Mouse (Mus musculus) thymus, adult 2 months (tissue): ENCODE data around the gene Pld1. TPM values are rescaled to one million over a fixed set of nuclear protein-coding genes. Genes with fewer than 3 reads are reported as not detected.

ENCODE experiments used
- DNase-seq: peaks from one replicate; pipeline ENCODE4 v3.0.0; 2021
- H3K27ac ChIP-seq: fragments of 200-500 bp; 2 replicates; pipeline ENCODE4 v1.5.1; 2012; ENCODE audit warnings: low read length, control low read depth; ENCODE audit not compliant: control insufficient read depth, insufficient read depth
- H3K27me3 ChIP-seq: fragments of 200-500 bp; 2 replicates; pipeline ENCODE4 v1.6.1; 2012; ENCODE audit warnings: mild to moderate bottlenecking, low read length, moderate library complexity, mixed read lengths; ENCODE audit not compliant: control insufficient read depth, insufficient read depth
- H3K36me3 ChIP-seq: fragments of 200-500 bp; 2 replicates; pipeline ENCODE4 v1.6.1; 2012; ENCODE audit warnings: mild to moderate bottlenecking, low read length, moderate library complexity; ENCODE audit not compliant: control insufficient read depth, insufficient read depth
- H3K4me1 ChIP-seq: fragments of 200-500 bp; replicated peaks from 2 replicates; pipeline ENCODE4 v1.6.1; 2012; ENCODE audit warnings: low read length; ENCODE audit not compliant: control insufficient read depth, insufficient read depth
- H3K4me3 ChIP-seq: fragments of 200-500 bp; 2 replicates; pipeline ENCODE4 v1.5.1; 2012; ENCODE audit warnings: mild to moderate bottlenecking, low read length, control low read depth, moderate library complexity; ENCODE audit not compliant: control insufficient read depth, insufficient read depth
- CTCF ChIP-seq: fragments of 200-500 bp; IDR thresholded peaks from 2 replicates; pipeline ENCODE4 v1.5.1; 2012; ENCODE audit warnings: mild to moderate bottlenecking, control low read depth, low read length, moderate library complexity, borderline replicate concordance; ENCODE audit not compliant: control insufficient read depth, poor library complexity, insufficient read depth; ENCODE audit errors: extremely low read depth
- POLR2A ChIP-seq: fragments of 200-500 bp; IDR thresholded peaks from 2 replicates; pipeline ENCODE4 v1.6.1; 2012; ENCODE audit warnings: mild to moderate bottlenecking, low read length, control low read depth, moderate library complexity; ENCODE audit not compliant: control insufficient read depth, poor library complexity, insufficient read depth; ENCODE audit errors: extremely low read depth
- WGBS: fragments of 180-500 bp; shearing (Covaris S2); methylation state at CpG from one replicate; pipeline ENCODE4 v1.1.7; 2018; 5-methylcytosine and 5-hydroxymethylcytosine counted together
- polyA plus RNA-seq: library from polyadenylated mRNA; depleted of rRNA; stranded (reverse); fragments of >200 nt; gene quantifications from 2 replicates; pipeline ENCODE4 v1.2.3, GENCODE M21; 2012

The Pld1 gene
- polyA plus RNA-seq, 1 experiment = 3.2 TPM

- H3K4me1 ChIP-seq = peaks cover 8% of the 10 kb centered on the region
- DNase-seq = no peak
- H3K27ac ChIP-seq = no peak overlapping the region
- H3K4me3 ChIP-seq = no peak overlapping the region
- H3K36me3 ChIP-seq = no peaks in the 10 kb centered on the region
- no peaks in the 10 kb centered on the region for H3K27me3 ChIP-seq
- TF ChIP-seq POLR2A (no peak), CTCF (no peak)
- WGBS = 91% methylated on average over 5 of the region's 5 CpGs
Observed at GRCm38 (mm10) chr3:28034707-28035333, 96.3 kb downstream of the Pld1 start.

DNA sequence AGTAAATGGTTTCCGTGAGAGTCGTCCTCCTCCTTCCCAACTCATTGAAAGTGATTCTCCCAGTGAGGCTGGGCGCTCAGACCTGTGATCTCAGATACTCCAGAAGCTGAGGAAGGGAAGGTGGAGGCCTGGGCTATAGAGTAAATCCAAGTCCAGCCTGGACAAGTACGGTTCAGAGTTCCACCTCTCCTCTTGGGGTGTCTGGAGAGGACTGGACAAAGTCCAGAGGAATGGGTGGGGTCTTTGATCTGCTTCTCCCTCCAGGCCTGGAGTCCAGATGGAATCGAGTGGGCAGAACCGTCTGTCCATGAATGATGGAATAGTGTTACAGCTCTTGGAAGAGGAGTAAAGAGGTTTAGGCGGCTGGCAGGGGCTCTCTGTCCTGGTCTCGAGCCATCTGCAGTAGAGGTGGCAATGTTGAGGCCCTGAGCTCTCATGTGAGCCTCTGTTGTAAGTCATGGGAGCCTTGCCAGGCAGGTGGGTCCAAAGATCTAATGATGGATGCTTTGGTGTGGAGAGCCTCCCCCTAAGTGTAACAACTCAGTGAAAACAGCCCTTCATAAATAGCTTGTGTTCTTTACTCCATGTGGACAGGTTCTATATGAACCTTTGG, 98.9 kb downstream of the Pld1 start:
- no peaks in the 10 kb centered on the region for H3K36me3 ChIP-seq
- TF ChIP-seq CTCF (no peak), POLR2A (no peak)
- no peak for DNase-seq
- H3K4me1 ChIP-seq = 0 out of 2 replicates have a peak, but pooled peaks cover 2% of the 10 kb centered on the region
- H3K4me3 ChIP-seq = no peak overlapping the region
- no peaks in the 10 kb centered on the region for H3K27me3 ChIP-seq
- WGBS = 85% methylated on average over 8 of the region's 8 CpGs
- no peak overlapping the region for H3K27ac ChIP-seq

DNA sequence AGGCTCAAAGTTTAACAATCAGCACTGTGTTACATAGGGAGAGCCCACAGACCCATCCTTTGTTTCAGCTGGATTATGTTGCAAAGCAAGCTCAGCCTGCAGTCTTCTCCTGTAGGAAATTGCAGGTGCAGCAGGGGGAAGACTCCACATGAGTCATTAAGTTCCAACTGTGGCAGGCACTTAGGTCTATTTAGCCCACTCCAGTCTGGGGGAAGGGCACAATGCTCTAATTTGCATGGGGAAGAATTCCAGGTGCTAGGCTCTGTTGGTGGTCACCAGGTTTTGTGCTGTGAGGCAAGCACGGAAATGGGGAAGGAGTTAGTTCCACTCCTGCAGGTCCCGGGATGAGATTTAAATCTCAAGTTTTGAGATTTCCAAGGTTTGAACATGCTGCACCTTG, 99.6 kb downstream of the Pld1 start:
- TF ChIP-seq POLR2A (no peak), CTCF (no peak)
- WGBS = 90% methylated on average over 2 of the region's 2 CpGs
- no peaks in the 10 kb centered on the region for H3K27me3 ChIP-seq
- no peak overlapping the region for H3K27ac ChIP-seq
- H3K36me3 ChIP-seq = no peaks in the 10 kb centered on the region
- H3K4me3 ChIP-seq = no peak overlapping the region
- DNase-seq = no peak
- 0 out of 2 replicates have a peak, but pooled peaks cover 2% of the 10 kb centered on the region for H3K4me1 ChIP-seq

- H3K27ac ChIP-seq = no peak overlapping the region
- DNase-seq = peak; percentile 26
- H3K27me3 ChIP-seq = no peaks in the 10 kb centered on the region
- H3K4me1 ChIP-seq = 0 out of 2 replicates have a peak, but pooled peaks cover 2% of the 10 kb centered on the region
- H3K36me3 ChIP-seq = no peaks in the 10 kb centered on the region
- no peak overlapping the region for H3K4me3 ChIP-seq
- WGBS = 40% methylated on average over 1 of the region's 1 CpGs
- TF ChIP-seq CTCF = no peak
- no peak for TF ChIP-seq POLR2A
Observed at GRCm38 (mm10) chr3:28039760-28040159, 101.3 kb downstream of the Pld1 start.

DNA sequence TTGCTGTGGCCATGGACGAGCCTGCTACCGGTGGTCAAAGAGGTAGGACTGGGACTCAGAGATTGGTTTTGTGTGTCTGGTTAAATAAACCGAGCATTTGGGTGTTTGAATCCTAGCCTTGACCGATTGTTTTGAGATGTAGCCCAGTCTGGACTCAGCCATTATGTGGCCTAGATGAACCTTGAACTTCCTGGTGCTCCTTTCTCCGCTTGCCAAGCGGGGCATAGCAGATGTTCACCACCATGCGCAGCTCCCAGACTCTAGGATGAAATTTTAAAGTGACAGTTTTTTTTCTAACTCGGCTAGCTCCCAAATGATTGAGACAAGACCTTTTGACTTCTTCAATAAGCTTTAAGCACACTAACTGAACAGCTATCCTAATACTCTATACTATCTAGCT, 102.7 kb downstream of the Pld1 start:
- H3K27me3 ChIP-seq = no peaks in the 10 kb centered on the region
- TF ChIP-seq POLR2A = no peak
- TF ChIP-seq CTCF = no peak
- 0 out of 2 replicates have a peak, but pooled peaks cover 2% of the 10 kb centered on the region for H3K4me1 ChIP-seq
- H3K36me3 ChIP-seq = no peaks in the 10 kb centered on the region
- H3K4me3 ChIP-seq = no peak overlapping the region
- 96% methylated on average over 8 of the region's 8 CpGs for WGBS
- DNase-seq = no peak
- H3K27ac ChIP-seq = no peak overlapping the region

- Histone ChIP-seq H3K4me1 (0 out of 2 replicates have a peak, but pooled peaks cover 2% of the 10 kb centered on the region), H3K4me3 (no peak overlapping the region), H3K36me3 (no peaks in the 10 kb centered on the region), H3K27ac (no peak overlapping the region), H3K27me3 (no peaks in the 10 kb centered on the region)
- 94% methylated on average over 4 of the region's 4 CpGs for WGBS
- TF ChIP-seq POLR2A (no peak), CTCF (no peak)
- DNase-seq = no peak
Observed at GRCm38 (mm10) chr3:28042366-28042765, 103.9 kb downstream of the Pld1 start.

DNA sequence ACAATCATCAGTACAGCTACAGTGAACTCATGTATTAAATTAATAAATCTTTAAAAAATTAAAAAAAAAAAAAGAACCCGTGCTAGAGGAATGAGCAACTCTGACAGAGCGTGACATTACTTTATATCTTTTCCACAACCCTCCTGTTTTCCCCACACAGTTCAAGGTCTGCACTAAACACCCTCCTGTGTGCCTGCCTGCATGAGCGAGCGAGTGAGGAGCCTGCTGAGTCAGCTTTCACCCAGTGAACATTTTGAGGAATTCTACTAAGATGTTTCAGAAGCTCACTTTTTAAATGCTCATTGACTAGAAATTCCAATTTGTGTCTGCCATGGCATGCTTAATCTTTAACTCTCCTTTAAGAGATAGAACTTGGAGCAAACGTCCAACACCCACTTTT, 109.1 kb downstream of the Pld1 start:
- Histone ChIP-seq H3K27me3 (no peaks in the 10 kb centered on the region), H3K36me3 (no peaks in the 10 kb centered on the region), H3K4me1 (no peaks in the 10 kb centered on the region), H3K4me3 (no peak overlapping the region), H3K27ac (no peak overlapping the region)
- no peak for TF ChIP-seq POLR2A
- no peak for TF ChIP-seq CTCF
- WGBS = 90% methylated on average over 5 of the region's 5 CpGs
- no peak for DNase-seq
